Mouse (Mus musculus) heart, embryonic 14.5 days (tissue): ENCODE results near the gene Amz1. TPM values are rescaled to one million over a fixed set of nuclear protein-coding genes. Genes with fewer than 3 reads are reported as not detected.

Experiments used
- ATAC-seq: fragments of 200-750 bp; cut with Nextera tagmentation; 2 replicates; pipeline ENCODE4 v1.8.0; 2017; ENCODE audit warnings: low read depth, moderate TSS enrichment; ENCODE audit not compliant: insufficient number of reproducible peaks, insufficient read depth, low FRiP score
- H3K27ac ChIP-seq, 2 experiments: fragments of 200-500 bp in 1 of 2; fragments of 300-500 bp in 1 of 2; sonication (generic) in 1 of 2; replicated peaks in 1 of 2; 2 replicates each; pipeline ENCODE4 v1.5.1; 2012 to 2014; ENCODE audit warnings: low read depth in 2 of 2, low read length in 2 of 2, control low read depth in 1 of 2, mild to moderate bottlenecking in 1 of 2, mixed read lengths in 1 of 2; ENCODE audit not compliant: control insufficient read depth in 1 of 2, insufficient read depth in 1 of 2
- H3K27me3 ChIP-seq: fragments of 300-500 bp; sonication (generic); 2 replicates; pipeline ENCODE4 v1.6.1; 2014; ENCODE audit warnings: mild to moderate bottlenecking, low read length, control low read depth; ENCODE audit not compliant: control insufficient read depth, insufficient read depth
- H3K36me3 ChIP-seq: fragments of 300-500 bp; sonication (generic); 2 replicates; pipeline ENCODE4 v1.6.1; 2014; ENCODE audit warnings: mild to moderate bottlenecking, control low read depth, low read length, mixed read lengths; ENCODE audit not compliant: control insufficient read depth, insufficient read depth
- H3K4me1 ChIP-seq, 2 experiments: fragments of 200-500 bp in 1 of 2; fragments of 300-500 bp in 1 of 2; sonication (generic) in 1 of 2; 2 replicates each; pipeline ENCODE4 v1.6.1; 2012 to 2014; ENCODE audit warnings: low read length in 2 of 2, control low read depth in 1 of 2, mixed read lengths in 1 of 2; ENCODE audit not compliant: control insufficient read depth in 2 of 2, insufficient read depth in 2 of 2
- H3K4me2 ChIP-seq: fragments of 300-500 bp; sonication (generic); 2 replicates; pipeline ENCODE4 v1.6.1; 2014; ENCODE audit warnings: mild to moderate bottlenecking, low read length
- H3K4me3 ChIP-seq, 2 experiments: fragments of 200-500 bp in 1 of 2; fragments of 300-500 bp in 1 of 2; sonication (generic) in 1 of 2; 2 replicates each; pipeline ENCODE4 v1.5.1; 2012 to 2014; ENCODE audit warnings: low read length in 2 of 2, mild to moderate bottlenecking in 2 of 2, control low read depth in 1 of 2, low read depth in 1 of 2, moderate library complexity in 1 of 2; ENCODE audit not compliant: control insufficient read depth in 1 of 2, insufficient read depth in 1 of 2
- H3K9ac ChIP-seq: fragments of 300-500 bp; sonication (generic); 2 replicates; pipeline ENCODE4 v1.6.1; 2014; ENCODE audit warnings: mild to moderate bottlenecking, low read length
- H3K9me3 ChIP-seq: fragments of 300-500 bp; sonication (generic); 2 replicates; pipeline ENCODE4 v1.6.1; 2016; ENCODE audit warnings: low read length, control low read depth; ENCODE audit not compliant: control insufficient read depth
- WGBS: fragments of 180-500 bp; shearing (Covaris S2); extraction: QIAGEN DNeasy Blood & Tissue Kit; methylation state at CpG from one replicate; pipeline ENCODE4 v1.1.7; 2014; 5-methylcytosine and 5-hydroxymethylcytosine counted together
- polyA plus RNA-seq: library from polyadenylated mRNA; unstranded; fragments of >200 nt; fragmentation: Nextera tagmentation; extraction: Ambion mirVana; gene quantifications from 2 replicates; pipeline ENCODE4 v1.2.1, GENCODE M21; 2014

Amz1 gene
- polyA plus RNA-seq, 1 experiment from 2014 or later, result 1.0 TPM

DNA sequence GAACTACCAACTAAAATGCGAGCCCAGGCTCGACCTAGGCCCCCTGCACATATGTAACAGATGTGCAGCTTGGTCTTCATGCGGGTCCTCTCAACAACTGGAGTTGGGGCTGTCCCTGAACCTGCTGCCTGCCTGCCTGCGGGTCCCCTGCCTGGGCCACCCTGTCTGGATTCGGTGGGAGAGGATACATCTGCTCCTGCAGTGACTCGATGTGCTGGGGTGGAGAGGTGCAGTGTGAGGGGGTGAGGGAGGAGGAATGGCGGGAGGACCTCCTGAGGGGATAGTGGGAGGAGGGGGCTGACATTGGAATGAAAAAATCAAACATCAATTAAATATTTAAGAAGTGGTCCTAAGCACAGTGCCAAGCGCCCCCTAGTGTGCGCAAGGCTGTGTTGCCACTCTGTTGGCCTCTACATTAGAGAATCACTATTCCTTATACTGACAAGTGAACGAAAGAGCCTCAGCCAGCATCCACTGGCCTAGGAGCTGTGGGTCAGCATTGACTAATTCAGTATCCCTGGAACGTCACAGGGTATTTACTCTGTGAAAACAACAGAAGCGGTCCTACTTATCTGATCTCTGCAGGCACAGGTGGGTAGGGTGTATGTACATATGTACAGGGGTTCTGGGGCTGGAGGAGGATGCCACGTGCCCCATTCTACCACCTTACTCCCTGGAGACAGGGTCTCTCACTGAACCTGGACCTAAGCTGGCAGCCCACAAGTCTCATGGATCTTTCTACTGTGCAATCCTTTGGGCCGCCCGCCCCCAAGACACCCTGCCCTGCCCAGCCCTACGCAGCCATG is 39.4 kb upstream of the Amz1 start:
- no peaks in the 10 kb centered on the region for H3K4me1 ChIP-seq
- H3K4me2 ChIP-seq, result no peak overlapping the region
- H3K27ac ChIP-seq, result no peak overlapping the region
- WGBS, result 64% methylated on average over 16 of the region's 16 CpGs
- H3K27me3 ChIP-seq, result no peaks in the 10 kb centered on the region
- no peak overlapping the region for H3K4me3 ChIP-seq
- H3K9ac ChIP-seq, result no peak overlapping the region
- H3K9me3 ChIP-seq, result no peaks in the 10 kb centered on the region
- no peak for ATAC-seq
- H3K36me3 ChIP-seq, result peaks cover 24% of the 10 kb centered on the region

DNA sequence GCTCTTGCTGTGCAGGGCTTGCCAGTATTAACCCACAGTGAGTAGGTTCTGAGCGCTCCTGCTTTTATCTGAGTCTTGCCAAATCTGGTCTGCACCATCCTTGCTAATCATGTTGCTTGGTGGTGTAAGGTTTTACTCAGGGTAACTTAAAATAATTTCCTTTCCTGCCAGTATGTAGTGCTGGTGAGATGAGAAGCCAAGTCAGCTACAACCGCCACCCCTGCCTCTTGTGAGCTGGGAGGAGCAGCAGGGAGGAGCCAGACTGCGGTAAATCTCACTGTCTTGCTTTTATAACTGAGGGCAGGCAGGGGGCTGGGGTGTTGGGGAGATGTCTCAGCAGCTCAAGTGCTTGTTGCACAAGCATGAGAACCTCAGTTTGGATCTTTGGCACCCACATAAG is 35.5 kb upstream of the Amz1 start:
- Histone ChIP-seq H3K27me3 (no peaks in the 10 kb centered on the region), H3K9me3 (no peaks in the 10 kb centered on the region), H3K36me3 (peaks cover 46% of the 10 kb centered on the region), H3K9ac (no peak overlapping the region), H3K4me3 (no peak overlapping the region), H3K4me2 (no peak overlapping the region), H3K4me1 (no peaks in the 10 kb centered on the region), H3K27ac (no peak overlapping the region)
- ATAC-seq, result no peak
- 73% methylated on average over 3 of the region's 3 CpGs for WGBS

DNA sequence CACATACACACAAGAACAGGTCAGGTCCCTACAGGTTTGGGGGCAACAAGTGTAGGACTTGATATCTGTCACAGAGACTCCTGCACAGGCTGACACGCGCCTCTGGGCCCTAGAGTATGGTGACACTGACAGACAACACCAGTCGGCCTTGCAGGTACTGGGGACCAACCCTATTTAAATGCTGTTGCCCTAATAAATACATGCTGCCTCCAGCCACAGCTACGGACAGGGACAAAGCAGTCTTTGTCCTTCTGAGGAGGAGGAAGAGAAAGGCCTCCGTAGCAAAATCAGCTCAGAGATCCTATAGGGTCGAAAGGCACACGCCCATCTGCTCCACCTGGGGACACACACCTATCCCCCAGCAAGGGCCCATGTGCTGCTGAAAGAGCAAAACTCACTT is 27.9 kb upstream of the Amz1 start:
- Histone ChIP-seq H3K9ac (no peak overlapping the region), H3K27me3 (no peaks in the 10 kb centered on the region), H3K4me2 (no peak overlapping the region), H3K4me3 (no peak overlapping the region), H3K27ac (no peak overlapping the region), H3K9me3 (no peaks in the 10 kb centered on the region), H3K4me1 (peaks cover 1 to 4% of the 10 kb centered on the region in 2 experiments), H3K36me3 (peaks cover 46% of the 10 kb centered on the region)
- no peak for ATAC-seq
- 84% methylated on average over 7 of the region's 7 CpGs for WGBS

DNA sequence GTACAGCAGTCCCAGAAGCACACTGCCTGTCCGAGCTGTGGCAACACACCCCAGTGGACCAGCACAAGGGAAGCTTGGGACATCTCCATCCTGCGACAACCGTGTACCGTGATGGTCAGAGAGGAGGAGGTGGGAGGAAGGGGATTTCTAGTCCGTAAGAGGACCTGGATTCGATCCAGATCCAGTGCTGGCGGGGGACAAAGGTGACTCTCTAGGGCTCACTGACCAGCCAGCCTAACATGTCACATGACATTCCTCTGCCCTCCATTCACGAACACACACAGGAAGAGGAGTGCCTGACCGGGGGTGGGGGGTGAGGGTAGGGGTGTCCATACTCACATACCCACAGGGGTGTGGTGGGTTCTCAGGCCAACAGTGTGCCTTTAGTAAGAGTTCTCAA is 24.2 kb upstream of the Amz1 start:
- Histone ChIP-seq H3K36me3 (peaks cover 20% of the 10 kb centered on the region), H3K4me3 (no peak overlapping the region), H3K27ac (no peak overlapping the region), H3K4me2 (no peak overlapping the region), H3K9me3 (no peaks in the 10 kb centered on the region), H3K27me3 (no peaks in the 10 kb centered on the region), H3K9ac (no peak overlapping the region), H3K4me1 (peaks cover 16 to 20% of the 10 kb centered on the region in 2 experiments)
- no peak for ATAC-seq
- WGBS, result 58% methylated on average over 9 of the region's 9 CpGs

DNA sequence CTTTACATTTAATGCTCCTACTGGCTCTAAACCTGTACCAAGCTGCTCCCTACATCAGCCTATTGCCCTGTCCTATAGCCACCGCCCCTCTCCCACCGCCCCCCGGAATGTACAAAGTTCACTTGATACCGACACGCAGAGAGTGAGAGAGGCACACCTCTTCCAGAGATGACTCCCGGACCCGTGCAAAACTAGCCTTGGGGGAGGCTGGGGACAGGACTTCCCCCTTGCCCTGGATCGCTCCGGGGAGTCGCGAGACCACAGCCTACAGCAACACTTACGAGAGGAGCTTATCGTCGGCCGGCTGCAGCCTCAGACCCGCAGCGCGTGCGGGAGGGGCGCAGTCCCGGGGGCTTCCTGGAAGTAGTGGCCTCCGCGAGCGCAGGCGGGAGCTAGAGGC is 22.3 kb upstream of the Amz1 start:
- H3K9ac ChIP-seq, result peak overlapping the region; percentile 81
- WGBS, result under 1% methylated on average over 24 of the region's 25 CpGs
- H3K27ac ChIP-seq, result peak overlapping the region; percentile 68 to 75
- H3K36me3 ChIP-seq, result peaks cover 11% of the 10 kb centered on the region
- peaks cover 16 to 29% of the 10 kb centered on the region in 2 experiments for H3K4me1 ChIP-seq
- ATAC-seq, result no peak
- no peaks in the 10 kb centered on the region for H3K9me3 ChIP-seq
- H3K4me2 ChIP-seq, result peak overlapping the region; percentile 90
- peak overlapping the region; percentile 82 to 98 for H3K4me3 ChIP-seq
- no peaks in the 10 kb centered on the region for H3K27me3 ChIP-seq

DNA sequence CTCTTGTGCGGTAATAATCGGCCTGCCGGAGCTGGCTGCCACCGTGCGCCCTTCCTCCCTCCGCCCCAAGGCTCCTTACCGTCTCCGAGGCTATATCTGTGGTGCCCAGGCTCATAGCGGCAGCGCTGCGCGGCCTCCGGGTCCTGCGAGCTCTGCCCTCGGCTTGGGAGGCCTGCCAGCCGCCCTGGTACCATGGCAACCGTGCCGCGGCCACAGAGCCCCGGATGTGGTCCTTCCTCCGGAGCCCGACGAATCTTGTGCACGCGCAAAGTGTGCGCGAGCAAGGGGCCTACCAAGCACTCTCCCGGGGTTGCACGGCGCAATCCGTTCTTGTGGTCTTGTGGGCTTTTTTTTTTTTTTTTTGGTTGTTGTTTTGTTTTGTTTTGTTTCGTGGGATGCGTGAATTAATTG is 21.8 kb upstream of the Amz1 start, which contains the start of gene Iqce:
Gene Iqce (minus strand): TSS at position 276 of the 411 bp plus-strand sequence.
- Histone ChIP-seq H3K9ac (peak within 1 kb of the TSS; percentile 81), H3K27me3 (no peaks in the 10 kb centered on the region), H3K9me3 (no peaks in the 10 kb centered on the region), H3K27ac (peak within 1 kb of the TSS; percentile 68 to 75), H3K4me3 (peak within 1 kb of the TSS; percentile 82 to 98), H3K4me1 (peaks cover 16 to 29% of the 10 kb centered on the region in 2 experiments), H3K4me2 (peak within 1 kb of the TSS; percentile 90), H3K36me3 (peaks cover 8% of the 10 kb centered on the region)
- WGBS, result under 1% methylated on average over 32 of the region's 33 CpGs
- peak; percentile 27 for ATAC-seq

DNA sequence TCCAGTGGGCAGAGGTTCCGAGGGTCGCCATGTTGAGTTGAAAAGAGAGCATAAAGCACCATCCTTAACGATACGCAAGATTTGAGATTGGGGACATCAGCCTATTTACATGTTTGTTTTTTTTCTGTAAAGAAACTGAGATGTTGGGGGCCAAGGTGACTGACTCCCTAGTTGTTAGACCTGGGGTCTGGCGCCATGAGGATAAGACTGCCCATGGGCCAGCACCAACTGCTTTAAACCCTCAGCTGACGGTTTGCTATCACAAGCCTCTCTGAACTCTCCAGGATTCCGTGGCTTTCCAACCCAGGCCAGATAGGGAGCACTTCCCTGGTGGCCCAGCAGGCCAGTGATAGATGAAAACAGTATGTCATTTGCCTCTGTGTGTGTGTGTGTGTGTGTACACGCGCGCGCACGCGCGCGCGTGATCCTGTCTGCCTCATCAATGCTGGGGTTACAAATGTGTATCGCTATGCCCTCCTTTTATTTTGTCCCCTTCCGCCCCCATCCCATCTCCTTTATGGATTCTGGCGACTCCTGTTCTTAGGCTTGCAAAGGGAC is 21.2 kb upstream of the Amz1 start:
- Histone ChIP-seq H3K9me3 (no peaks in the 10 kb centered on the region), H3K4me2 (peak overlapping the region; percentile 90), H3K4me3 (peak overlapping the region; percentile 82 to 98), H3K9ac (peak overlapping the region; percentile 81), H3K27ac (peak overlapping the region; percentile 68 to 75), H3K4me1 (peaks cover 16 to 29% of the 10 kb centered on the region in 2 experiments), H3K27me3 (no peaks in the 10 kb centered on the region), H3K36me3 (peaks cover 10% of the 10 kb centered on the region; the same call in 1 of the 2 replicates)
- WGBS, result 56% methylated on average over 19 of the region's 19 CpGs
- no peak for ATAC-seq
